Mouse (Mus musculus) embryo, embryonic 10 days (tissue): ENCODE data around the gene Dact3.

Experiments used
- DNase-seq: peaks from one replicate; pipeline ENCODE4 v3.0.0-alpha.2; 2015; ENCODE audit warnings: low spot score

The Dact3 gene

DNA sequence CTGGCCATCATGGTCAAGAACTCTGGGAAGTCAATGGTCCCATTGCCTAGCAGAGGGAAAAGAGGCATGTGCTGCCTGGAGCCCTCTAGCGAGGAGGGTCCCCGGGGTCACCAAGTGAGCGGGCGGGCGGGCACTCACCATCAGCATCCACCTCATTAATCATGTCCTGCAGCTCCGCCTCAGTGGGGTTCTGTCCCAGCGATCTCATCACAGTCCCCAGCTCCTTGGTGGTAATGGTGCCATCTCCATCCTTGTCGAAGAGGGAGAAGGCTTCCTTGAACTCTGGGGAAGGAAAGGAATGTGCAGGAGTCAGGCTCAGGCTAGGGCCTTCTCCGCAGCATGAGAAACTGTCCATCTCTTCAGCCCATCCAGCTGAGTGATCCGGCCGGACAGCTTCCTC is 42.3 kb downstream of the Dact3 start:
- DNase-seq = no peak

DNA sequence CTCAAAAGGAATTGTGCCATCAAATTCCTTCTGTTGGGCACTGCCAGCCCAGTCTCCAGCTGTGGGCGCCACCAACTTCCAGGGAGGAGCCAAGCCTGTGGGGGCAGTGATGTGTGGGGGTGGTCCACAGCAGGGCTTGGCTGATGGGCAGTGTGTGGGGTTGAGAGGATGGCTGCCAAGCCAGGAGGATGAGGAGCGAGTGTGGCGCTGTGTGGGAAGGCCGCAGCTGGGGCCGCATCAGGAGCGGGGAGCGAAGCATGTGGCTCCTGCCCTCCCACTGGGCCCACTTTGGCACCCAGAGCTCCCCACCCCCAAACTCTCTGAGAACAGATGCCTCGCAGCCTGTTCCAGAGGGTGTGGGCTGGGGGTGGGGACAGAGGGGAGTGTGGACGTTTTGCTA is 42.9 kb downstream of the Dact3 start:
- no peak for DNase-seq

DNA sequence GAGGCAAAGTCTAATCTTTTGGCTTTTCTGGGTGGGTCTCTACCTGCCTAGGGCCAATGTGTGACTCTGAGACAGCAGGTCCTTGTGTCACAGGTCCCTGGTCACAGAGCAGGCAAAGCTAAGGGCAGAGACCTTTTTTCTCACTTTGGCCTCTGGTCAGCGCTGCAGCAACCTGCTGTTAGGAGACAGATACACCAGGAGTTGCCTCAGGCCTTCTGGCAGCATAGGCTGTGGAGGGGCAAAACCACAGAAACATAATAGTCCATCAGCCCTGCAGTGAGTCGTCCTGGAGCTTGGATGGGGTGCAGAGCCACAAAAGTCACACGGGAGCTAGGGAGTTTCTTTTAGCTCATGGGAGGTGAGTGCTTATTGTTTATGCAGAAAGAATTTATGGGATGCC is 43.6 kb downstream of the Dact3 start:
- no peak for DNase-seq

DNA sequence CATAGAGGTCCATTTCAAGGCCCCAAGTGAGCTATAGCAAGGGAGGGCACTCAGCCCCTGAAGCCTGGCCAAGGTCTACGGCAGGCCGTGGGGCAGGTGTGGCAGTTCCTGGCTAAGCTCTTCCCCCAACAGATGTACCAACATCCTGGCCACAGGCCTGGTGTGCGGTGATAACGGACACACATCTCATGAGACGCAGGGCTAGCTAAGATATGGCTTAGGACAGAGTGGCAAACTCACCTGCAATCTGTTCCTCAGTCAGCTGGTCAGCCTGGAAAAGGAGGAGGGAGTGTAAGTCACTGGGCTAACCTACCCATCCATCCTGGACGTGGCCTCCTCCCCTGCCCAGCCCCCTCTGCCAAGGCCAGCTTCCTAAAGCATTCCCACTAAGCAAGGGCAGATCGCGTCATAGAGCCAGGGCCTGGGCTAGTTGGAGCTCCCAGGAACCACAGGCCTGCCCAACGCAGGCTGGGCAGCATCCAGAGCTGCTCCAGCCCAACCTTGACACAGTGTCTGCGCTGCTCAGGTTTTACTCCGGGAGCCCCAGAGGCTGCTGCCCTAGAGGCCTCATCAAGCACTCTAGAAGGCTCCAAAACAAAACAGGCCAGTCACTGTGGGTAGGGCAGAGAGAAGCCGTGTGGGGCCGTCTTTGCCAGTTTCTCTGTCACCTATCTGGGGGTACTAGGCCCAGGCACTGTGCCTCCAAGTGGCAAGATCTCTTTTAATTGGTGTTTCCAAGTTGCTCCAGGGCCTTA is 44.5 kb downstream of the Dact3 start:
- no peak for DNase-seq

DNA sequence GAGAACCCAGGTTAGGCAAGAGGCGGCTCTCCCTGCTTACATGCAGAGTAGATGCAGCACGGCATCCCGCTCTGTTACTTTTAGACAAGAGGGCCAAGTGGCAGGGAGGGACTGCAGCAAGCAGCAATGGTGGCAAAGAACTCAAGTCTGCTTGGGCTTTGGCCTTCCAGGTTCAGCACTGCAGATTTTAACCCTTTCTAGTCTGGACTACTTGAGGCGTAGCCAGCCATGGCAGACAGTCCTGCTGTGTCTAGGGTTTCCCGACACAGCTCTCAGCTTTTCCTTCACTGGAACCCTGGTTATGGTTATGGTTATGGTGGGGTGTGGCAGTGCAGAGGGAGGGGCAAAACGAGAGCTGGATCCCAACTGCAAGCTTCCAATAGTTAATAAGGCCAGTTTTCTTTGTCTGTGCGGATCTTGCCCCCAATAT is 45.0 kb downstream of the Dact3 start:
- no peak for DNase-seq

DNA sequence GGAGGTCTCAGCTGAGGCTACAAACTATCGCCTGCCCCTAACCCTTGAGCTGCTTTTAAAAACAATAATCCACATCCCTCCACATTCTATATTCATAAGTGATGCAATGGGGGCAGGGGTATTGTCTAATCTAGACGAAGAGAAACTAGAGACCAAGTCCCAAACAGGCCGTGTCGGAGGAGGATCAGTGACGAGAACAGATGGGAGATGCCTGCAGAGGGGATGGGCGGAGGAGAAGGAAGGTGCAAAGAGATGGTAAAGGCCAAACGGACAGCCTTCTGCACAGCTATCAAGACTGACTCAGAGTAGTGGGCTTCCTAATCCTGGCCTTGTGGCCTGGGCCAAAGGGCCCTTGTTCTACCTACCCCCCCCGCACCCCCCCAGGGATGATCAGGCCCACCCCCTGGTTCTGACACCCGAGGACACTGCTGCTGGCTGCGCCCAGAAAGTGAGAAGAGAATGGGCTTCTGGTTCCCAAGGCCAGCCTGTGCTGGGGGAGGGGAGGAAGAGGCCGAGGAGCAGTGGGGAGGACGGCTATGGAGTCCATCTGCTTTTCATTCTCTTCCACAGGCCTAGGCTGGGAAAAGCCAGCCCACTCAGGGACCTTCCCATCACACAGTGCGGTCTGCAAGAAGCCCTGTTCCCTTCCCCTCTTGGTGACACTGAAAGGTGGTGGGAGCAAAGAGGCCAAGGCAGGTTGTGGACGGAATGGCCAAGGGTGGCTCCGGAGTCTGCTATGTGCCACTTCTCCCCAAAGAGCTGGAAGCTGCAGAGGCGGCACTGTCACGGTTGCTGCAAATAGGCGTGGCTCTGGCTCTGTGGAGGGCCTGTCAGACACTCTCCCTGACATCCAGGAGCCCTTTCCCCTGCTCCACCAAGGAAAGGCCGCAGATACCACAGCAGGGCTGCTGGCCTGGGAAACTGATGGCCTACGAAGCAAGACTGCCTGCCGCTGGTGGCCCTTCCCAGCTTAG is 46.0 kb downstream of the Dact3 start:
- peak; percentile 55 for DNase-seq

DNA sequence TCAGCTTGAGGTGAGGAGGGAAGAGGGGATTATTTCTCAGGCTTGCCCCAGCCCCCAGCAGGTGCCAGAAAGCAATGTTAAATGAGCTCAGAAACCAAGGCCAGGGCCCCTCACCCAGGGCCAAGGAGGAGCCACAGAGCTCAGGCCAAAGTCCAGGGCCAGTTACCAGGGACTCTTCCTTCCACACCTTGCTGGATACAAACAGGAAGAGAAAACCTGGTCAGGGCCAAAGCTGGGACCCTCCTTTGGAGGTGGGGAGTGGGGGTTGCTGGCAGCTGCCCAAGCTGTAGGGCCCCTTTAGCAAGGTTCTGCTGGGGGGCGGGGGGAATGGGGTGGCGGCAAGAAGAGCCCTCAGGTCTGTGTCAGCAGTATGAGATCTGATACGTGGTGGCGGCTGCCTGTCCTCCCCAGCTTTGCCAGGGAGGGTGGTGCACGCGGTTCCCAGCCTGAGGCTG is 46.8 kb downstream of the Dact3 start:
- DNase-seq = no peak

DNA sequence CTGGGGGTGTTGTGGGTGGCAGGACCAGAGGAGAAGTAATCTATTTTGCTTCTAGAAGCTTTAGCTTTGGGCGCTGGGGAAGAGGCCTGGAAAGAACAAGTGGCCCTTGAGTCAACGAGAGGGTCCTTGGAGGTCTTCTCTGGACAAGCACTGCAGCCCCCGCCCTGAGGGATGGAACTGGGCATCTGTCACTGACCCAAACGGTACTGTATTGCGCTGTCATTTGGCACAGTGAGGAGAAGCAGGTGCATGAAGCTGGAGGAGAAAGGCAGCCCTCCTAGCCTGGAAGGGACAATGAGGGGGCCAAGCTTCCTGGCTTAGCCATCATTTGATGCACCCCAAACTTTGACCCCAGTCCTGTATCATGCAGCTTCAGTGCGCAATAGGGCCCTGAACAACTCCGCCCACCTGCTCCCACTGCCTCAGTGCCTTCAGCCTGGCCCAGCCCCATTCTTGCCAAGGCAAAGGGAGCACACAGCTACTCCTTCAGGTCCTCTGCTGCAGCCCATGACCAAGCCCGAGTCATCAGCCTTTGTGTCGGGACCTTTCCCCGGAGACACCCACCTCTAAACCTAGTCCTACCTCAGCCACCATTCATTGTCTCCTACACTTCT is 47.4 kb downstream of the Dact3 start:
- DNase-seq = no peak

DNA sequence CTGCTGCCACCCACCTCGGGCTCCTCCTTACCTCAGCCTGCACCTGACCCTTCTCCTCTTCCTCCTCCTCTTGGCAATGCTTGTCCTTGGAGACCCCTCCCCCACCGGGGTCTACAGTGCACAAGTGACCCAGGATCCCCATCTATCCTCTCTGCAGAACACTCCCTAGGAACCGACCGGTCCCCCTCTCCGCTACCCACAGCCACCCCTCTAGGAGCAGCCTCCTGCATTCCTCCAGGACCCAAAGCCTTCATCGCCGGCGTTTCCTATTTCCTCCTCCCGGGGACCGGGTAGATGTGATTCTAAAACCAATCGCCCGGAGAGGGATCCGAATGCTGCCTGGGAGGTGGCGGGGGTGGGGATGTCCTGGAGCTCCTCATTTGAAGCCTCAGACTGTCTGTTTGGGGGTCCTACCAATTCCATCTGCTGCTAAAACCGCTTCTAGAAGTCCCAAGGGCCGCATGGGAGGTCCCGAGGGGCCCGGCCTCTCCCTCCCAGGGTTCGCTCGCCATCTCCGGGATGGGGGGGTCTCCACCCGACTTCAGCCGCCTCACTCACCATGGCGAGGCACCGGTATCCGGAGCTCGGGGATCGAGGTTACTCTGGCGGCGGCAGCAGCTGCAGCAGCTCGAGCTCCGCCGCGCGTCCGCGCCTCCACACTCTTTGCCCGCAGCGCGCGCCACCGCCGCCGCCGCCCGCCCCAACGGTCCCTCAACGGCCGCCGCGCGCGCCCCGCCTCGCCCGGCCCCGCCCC is 48.3 kb downstream of the Dact3 start:
- DNase-seq = peak; percentile 28

DNA sequence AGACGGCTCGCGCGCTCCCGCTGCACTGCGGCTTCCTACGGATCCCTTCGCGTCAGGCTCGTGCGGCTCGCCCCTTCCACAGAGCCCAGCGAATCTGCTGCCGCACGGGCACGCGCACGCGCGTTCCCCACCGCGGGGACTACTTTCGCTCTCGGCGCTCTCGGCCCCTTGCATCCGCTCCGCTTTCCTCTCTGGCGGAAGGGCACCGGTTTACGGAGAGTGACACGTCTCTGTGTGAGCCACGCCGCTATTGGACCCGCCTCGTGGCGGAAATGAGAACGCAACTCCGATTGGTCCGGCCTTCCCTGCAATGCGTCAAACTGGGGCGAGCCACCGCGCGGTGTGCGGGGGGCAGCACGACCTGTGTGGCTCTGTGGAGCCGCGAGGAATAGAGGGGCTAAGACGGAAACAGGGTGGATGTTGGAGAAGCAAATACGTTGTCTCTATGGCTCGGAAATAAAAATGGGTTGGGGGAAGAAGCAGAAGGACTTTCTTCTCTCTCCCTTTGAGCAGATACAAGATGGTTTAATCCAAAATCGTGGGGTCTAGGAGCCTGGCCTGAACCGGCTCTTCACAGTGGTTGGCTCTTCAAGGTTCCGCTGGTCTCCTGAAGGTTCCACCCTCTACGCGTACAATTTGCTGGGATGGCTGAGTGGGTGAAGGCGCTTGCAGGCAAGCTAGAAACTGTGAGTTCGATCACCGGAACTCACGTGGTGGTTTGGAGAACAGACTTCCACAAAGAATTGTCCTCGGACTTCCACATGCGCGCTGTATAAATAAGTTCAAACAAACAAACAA is 49.1 kb downstream of the Dact3 start, which contains the start of gene Calm3:
Gene Calm3 (minus strand): TSS at position 78 of the 798 bp plus-strand sequence.
- DNase-seq = peak; percentile 100

DNA sequence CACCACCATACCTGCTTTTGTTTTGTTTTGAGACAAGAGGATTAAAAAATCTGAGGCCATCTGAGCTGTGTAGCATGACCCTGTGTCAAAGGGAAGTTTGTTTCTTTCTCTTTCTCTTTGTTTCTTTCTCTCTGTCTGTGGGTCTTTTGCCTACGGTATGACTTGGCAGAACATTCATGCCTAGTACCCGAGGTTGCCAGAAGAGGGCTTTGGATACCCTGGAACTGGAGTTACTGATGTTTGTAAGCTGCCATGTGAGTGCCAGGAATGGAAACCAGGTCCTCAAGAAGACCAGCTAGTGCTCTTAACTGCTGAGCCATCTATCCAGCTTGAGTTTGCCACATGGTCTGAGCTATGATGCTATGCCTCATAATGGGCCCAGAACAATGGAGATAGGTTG is 53.2 kb downstream of the Dact3 start:
- no peak for DNase-seq

DNA sequence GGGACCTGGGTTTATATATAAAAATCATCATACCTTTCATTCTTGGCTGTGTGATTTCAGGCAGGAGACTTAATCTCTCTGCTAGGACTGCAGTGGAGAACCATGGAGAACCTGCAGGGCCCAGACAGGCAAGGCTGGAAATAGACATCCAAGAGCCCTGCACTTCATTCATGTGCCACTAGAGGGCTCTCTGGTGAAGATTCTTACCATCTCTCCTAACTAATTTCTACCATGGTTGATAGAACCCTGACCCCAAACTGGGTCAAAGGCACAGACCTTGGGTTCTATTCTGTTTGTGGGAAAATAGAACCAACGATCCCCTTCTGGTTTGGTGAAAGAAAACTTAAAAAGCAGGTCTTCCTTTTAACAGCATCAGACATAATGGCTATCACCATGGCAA is 55.7 kb downstream of the Dact3 start:
- DNase-seq = peak; percentile 52

DNA sequence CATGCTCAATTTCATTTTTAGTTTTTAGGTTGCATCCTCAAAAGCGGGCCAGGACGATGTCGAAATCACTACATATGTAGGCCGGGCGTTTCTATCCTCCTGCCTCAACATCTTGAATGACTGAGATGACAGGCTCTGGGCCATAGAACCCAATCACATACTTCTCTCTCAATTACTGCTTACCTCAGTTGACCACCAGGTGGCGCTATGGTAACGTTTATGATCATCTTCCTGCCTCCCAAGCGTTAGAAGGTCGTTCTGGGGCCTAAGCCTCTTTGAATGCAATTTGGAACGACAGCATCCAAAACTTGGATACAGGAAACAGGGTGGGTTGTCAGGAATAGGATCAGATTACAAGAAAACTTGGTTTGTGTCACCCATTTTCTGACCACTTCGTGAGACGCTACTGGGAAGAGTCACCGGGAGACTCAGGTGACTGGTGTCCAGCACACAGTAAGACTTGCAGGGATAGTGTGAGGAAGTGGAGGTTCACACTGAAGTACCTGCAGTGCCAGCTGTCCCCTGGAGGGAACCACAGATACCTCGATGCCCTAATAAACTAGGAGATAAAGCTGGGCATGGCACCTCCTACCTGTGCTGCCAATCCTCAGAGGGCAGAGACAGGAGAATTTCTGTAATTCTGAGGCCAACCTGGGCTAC is 57.0 kb downstream of the Dact3 start:
- DNase-seq = peak; percentile 94

DNA sequence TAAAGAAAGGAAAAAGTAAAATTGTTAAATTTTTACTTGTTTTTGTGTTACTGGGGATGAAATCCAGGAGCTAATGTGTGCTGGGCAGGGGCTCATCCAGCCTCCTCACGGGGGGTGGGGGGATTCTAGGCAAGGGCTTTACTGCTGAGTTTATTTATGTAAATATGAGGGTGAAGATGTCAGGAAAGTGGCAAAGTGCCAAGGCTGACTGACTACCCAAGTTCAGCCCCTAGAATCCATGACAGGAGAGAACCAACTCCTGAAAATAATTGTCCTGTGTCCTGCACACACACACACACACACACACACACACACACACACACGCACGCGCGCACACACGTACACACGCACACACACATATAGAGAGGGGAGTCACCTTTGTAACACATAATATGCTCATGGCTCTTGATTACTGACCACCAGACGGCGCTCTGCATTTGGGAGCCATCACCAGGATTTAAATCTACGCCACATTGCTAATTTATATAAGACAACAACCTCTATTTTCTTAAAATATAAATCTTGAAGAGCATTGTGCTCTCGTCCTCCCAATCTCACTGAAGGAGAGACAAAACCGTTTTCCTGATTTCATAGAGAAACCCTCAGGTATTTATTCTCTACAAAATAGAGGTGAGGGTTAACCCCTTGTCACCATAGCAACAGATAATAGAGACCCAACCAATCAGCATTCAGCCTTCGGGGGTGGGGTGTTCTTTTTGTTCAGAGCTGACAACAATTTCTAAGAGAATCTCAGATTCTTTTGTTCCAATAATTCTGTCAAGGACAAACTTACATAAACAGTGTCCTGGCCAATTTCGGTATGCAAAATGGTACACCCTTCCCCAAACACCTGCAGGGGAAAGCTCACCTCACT is 57.8 kb downstream of the Dact3 start:
- peak; percentile 72 for DNase-seq
